Mouse (Mus musculus) spleen, postnatal 10 days (tissue): ENCODE measurements around the gene Pip5kl1.
A peak's percentile ranks its signal among the peaks of the same experiment; 100 is the strongest.

Experiments
- DNase-seq, 2 experiments: peaks; one replicate each; pipeline ENCODE4 v3.0.0; 2021 to 2022; ENCODE audit warnings: low spot score in 2 of 2

Gene Pip5kl1

DNA sequence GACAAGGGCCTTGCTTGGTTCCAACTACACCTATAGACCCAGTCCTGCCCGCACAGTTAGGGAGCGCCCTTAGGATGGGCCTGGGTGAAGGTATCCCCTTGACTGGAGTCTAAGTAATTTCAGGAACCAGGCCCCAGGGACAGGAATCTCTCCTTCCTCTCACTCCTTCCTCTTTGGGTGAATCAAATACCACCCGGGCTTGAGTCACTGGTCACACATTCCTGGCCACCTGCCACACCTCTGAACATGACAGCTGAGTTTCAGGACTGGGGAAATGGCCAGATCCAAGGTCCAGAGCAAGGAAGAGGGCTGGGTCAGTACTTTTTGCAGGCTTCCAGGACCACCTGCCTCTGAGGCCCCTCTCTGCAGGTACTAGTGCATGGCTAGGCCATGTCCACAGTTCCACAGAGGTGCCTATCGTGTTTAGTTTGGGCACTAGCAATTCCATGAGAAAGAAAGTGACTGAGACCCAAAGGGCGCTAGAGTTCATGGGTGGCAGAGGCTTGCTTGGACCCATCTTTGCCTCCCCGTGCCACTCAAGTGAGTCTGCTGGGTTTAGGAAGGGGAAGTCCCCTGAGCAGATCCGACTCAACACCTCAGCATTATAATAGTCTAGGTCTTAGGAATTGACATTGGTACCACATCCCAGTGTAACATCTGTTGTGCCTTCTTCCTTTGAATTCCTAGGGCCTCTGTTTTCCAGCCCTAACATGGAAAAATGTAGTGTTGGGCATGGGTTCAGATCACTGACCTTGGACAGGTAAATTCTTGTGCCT lies 26.4 kb upstream of the Pip5kl1 start:
- no peak for DNase-seq

DNA sequence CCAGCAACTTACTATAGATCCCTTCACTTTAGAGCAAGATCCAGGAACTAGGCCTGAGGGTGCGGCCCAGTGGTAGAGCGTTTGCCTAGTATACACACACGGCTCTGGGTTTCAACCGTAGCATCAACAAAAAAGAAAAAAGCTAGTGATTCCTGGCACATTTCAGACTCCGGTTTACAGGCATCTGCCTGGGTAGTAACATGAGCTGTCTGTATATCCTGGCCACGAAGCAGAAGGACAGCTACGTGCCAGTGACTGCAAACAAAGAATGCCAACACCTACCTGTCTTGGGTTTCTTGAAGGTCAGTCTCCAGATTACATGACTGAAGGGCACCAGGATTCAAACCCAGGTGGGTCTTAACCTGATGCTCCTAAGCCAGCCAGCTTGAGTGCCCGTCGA lies 25.4 kb upstream of the Pip5kl1 start:
- no peak for DNase-seq

DNA sequence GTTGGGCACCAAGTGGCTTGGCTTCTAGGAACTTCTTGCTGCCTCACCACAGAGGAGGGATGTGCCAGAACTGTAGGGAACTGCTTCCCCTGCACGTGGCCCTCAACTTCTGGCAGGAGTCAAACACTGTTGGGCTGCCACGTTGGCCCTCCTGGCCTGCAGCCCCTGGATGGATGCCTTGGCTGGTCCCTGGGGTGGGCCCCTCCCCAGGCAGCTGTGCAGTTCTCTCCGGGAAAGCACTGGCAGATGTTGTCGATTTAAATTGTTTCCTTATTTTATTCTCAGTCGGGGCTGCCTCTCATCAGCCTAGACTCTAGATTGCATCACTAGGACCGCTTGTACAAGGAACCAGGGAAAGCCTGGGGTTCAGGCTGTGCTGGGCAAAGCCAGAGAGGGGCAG lies 24.8 kb upstream of the Pip5kl1 start:
- no peak for DNase-seq

DNA sequence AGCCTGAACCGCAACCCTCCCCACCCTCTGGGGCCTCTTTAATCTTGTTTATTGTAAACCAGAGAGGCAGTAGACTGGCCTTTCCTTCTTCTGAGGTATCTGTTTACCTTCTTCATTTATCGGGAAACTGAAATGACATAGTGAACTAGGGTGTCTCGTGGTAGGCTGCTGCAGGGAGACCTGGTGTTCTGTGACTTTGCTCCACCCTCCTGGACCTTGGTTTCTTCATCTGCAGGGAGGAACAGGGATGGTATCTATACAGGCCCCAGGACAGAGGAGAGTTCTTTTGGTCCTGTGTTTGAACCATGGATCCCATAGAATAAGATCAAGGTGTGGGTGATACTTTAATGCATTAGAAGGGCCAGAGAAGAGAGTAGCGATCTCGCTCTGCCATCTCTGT lies 23.4 kb upstream of the Pip5kl1 start:
- no peak for DNase-seq

DNA sequence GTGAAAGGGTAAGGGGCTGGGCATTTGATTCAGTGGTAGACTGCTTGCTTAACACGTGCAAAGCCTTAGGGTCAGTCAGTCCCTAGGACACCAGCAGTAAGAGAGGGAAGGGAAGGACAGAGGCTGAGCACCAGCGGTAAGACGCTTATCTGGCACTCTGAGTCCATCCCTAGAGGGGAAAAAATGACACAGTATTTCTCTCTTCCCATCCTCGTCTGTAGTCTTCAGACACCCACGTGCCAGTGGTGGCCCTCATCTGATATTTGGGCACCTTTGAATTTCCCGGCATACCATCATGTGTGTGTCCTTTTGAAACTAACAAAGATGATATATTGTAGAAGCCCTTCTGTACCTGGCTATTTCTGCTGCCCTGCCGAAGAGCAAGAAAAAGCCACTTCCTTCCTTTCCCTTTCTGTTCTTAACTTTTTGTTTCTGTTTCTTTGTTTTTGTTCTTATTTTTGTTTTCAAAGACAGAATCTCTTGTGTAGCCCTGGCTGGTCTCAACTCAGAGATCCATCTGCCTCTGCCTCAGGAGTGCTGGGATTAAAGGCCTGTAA lies 20.9 kb upstream of the Pip5kl1 start:
- no peak for DNase-seq

DNA sequence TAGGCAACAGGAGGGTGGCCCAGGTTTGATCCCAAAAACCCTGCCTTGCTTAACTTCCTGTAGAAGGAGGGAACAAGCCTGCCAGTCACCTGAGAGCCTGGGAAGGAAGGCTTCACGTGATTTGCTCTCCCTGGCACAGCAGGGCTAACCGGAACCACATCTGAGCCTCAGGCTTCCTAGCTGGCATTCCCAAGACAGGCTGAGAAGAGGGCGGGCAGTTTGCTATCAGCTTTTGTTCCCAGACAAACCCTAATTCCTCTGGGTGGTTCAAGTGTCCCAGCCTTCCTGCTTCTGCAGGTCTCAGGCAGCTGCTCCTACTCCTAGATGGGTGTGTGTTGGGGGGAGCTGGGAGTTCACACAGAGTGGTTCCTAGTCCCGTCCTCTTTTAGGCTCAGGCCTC lies 19.1 kb upstream of the Pip5kl1 start:
- no peak for DNase-seq

DNA sequence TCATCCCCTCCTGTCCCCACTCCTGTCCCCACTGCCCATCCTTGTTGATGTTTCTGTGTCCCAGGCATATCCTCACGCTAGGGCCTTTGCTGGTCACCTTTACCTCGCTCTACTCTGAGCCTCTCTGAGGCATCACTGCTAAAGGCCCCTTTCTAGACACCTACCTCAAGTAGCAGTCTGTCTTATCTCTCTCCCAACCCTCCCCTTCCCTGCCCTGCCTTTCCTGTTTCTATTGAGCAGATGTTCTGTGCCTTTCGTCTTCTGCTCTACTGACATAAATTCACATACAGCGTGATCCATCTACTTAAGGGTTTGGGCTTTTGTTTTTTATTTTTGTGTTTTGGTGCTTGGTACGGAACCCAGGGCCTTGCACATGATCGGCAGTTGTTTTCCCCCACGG lies 18.6 kb upstream of the Pip5kl1 start:
- DNase-seq, result no peak

DNA sequence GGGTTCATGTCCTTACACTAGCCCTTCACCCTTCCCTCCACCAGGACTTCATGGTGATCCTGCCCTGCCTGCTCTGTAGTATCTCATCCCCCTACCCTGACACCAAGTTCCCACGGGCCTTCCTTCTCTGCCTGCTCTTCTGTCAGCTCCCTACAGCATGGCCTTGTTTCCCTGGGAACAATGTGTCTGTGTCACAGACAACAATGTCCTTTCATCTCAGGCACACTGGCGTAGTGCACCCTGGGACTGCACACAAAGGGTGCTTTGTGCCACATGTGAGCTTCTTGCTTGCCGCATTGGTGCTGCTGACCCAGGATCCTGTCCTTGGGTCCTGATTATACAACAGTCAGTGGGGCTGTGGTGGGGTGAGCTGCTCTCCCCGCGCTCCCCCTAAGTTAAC lies 15.0 kb upstream of the Pip5kl1 start:
- no peak for DNase-seq

DNA sequence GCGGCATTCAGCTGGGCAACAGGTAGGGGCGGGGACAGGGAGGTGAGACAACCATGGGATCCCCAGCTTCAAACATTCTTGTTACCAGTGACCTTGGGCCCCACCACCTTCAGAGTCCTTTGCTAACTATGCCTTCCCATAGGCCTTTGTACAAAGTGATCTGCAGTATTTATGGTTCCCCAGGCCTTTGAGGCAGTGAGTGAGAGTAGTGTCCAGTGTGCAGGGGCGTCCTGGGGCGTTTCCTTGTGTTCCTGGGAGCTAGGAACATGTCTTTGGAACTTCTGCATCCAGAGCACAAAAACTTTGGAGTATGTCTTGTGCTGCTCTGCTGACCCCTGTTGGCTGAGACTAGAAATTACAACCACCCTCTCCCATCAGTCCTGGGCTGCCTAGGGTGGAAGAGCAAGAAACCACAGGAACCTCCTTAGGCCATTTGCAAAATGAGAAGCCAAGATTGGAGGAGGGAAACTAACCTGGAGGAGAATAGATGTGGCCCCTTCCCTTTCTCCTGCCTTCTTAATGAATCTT lies 8.0 kb upstream of the Pip5kl1 start:
- DNase-seq, result peak; percentile 45 to 71

DNA sequence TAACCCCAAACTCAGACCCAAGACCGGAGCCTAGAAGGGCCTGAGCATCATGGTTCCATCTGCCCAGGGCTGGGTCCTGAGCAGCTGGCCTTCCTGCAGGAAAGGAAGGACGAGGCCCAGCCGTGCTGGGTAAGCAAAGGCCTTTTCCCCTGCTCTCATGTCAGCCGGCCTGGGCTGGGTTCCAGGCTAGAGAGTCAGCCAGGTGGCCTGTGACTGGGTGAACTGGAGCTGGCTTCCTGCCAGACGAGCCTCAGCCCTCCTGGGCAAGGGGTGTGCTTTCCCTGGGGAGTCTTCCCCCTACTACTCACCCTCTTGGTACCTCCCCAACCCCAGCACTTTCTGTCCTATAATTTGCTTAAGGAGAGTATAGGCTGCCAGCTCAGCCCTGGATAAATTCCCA lies 6.4 kb upstream of the Pip5kl1 start:
- DNase-seq, result no peak

DNA sequence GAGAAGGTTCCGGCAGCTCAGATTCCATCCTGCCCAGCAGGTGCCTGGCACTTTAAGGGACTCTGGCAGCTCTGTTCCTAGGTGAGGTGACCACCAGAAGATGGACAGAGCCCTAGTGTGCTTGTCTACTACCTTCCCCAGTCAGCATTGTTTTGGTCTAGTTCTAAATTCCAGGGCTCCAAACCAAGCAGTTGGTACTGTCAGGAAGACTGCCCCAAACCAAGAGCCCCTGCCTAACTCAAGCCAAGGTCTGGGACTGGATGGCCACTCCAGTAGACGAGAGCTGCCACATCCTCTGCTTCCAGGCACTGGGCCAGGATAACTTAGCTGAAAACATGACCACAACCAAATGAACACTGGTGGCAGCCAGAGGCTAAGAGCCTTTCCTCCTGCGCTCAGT lies 5.7 kb upstream of the Pip5kl1 start:
- no peak for DNase-seq

DNA sequence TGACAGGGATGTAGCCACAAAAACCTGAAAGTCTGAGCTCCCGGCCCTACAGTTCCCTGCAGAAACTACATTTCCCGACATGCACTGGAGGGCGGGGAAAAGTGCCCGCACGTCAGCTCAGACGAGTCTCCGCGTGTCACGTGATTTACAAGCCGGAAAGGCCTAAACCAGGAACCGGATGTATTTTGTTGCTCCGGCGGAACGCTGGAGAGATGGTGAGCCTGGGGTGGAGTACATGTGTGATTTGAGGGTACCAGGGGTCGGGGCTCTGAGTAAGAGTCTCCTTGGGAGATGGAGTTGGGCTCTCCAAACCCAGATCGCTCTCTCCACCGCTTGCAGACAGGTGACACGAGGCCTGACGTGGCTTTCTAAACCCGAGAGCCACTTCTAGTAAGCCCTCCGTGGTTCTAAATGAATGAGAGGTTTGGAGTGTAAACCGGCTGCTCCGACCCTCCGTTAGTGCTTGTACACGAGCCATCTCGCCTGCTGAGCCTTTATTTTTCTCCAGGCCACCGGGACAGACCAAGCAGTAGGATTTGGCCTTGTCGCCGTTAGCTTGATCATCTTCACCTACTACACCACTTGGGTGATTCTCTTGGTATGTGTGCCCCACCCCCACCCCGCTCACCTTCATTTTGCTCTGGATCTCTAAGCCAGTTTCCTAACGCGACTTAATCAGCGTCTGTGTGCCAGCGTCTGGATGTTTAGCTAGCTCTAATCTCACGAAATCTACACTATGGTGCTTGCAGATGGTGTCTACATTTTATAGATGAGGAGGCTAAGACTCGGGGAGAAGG lies 3.7 kb upstream of the Pip5kl1 start, which contains the start of gene Dpm2:
Dpm2 (plus strand) TSS at position 161 of the 797 bp plus-strand sequence.
- DNase-seq, result peak; percentile 78 to 93

DNA sequence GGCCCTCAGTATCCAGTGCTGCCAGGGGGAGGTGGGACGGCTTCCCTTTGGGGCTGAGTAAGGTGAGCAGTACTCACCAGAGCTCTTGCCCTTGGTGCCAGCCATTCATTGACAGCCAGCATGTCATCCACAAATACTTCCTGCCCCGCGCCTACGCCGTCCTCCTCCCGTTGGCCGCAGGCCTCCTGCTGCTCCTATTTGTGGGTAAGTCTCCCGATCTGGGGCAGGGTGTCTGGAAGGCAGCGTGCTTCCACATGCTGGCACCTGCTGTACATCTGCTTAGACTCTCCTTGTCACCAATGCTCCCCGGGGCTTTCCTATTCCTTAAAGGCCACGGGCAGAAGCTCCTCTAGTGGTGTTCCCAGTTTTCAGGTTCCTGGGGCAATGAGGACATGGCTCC lies 2.4 kb upstream of the Pip5kl1 start:
- no peak for DNase-seq

DNA sequence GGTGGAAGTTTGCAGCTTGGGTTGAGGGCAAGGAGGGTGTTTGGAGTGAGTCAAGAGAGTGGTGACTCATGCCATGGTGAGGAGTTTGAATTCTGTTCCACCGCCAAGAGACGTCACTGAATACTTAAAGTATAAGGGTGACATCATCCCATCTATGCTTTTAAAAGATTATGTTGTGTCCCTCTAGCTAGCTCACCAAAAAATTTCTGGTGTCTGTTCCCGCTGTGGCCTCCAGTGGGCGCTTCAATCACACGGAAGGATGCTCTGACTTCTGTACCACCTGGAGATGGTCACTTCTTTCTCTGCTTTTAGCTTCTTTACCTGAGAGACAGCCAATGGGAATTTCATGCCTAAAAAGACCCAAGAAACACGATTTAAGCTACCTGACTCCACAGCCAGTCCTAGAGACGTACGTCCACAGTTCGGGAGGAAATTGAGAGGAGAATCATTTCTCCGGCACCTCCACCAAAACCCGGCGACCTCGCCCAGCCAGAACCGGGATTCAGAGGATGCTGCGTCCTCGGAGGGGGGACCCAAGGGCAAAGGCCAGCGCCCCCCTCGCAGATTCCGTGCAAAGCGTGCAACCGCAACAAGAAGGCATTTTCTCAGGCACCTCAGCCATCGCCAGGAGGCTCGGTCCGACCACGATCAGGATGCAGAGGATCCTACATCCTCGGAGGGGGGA lies 446 bp downstream of the Pip5kl1 start:
- DNase-seq, result peak; percentile 45 to 76

DNA sequence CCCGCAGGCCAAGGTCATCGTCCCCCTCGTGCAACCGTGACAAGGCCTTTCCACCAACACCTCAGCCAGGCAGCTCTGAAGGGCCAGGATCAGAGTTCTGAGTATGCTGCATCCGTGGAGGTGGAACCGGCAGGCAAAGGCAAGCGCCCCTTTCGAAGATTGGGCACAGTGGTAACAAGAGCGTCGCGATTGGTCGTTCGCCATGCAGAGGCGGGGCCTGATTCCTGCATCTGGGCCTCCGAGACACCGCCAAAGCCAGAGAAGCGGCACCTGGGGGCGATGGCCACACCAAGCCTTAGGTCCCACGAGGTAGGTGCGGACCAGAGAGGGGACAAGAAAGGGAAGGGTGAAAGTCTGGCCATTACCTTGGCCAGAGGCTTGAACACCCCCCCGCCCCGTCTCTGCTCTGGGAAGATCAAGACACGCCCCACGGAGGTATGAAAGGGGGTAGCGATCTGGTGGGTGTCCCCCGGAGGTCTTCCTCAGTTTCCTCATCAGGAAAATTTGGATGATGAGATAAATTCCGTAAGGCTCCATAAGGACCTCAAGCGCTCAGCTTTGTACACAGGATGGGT lies 1.1 kb downstream of the Pip5kl1 start, which contains the start of gene 9430097D07Rik:
9430097D07Rik (minus strand) TSS at position 99 of the 575 bp plus-strand sequence.
- DNase-seq, result peak in 1 of 2 experiments; percentile 67

DNA sequence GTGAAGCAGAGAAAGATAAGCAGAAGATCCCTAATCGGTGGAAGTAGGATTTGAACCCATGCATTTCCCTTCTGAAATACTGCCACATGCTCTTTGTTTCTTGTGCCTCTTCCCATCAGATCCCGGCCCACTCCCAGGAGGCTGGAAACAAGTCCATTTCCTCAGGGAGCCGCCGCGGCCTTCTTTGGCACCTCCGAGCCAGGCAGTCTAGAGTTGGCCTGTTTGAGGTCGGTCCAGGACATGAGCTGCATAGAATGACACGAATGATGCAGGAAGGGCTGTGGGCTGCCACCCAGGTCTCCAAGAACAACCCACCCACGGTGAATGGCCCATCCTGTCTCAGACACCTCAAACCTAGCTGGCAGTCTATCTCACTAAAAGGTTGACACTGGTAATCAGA lies 1.9 kb downstream of the Pip5kl1 start:
- DNase-seq, result no peak

DNA sequence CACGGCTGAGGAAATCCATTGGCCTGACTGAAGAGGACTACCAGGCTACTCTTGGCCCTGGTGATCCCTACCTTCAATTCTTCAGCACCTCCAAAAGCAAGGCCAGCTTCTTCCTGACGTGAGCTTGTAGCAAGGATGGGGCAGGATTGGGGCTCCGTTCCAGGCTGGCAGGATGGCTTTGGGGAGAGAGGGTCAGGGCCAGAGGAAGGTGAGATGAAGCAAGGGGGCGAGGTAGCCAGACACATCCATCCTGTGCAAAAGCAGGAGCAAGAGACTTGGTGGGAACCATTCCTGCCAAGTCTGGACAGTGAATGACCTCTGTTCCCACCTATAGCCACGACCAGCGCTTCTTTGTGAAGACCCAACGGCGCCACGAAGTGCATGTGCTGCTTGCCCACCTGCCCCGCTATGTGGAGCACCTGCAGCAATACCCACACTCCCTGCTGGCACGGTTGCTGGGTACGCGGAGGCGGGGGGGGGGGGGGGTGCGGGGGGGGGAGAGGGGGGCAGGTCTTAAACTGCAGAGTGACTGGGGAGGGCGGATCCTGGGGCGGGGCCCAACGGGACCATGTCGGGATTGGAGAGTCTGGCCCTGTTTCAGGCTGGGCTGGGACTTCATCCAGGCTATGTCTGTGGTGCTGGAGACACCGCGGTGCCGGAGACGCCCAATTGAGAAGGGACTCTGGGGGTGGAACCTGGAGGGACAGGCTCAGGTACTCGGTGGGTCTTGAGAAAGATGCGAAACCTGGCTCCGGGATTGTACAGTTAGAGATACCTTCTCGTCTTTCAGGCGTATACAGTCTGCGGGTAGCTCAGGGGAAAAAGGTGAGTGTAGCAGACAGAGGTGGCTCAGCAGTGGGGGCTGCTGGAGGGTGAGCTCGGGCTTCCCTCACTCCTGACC lies 3.8 kb downstream of the Pip5kl1 start:
- no peak for DNase-seq

DNA sequence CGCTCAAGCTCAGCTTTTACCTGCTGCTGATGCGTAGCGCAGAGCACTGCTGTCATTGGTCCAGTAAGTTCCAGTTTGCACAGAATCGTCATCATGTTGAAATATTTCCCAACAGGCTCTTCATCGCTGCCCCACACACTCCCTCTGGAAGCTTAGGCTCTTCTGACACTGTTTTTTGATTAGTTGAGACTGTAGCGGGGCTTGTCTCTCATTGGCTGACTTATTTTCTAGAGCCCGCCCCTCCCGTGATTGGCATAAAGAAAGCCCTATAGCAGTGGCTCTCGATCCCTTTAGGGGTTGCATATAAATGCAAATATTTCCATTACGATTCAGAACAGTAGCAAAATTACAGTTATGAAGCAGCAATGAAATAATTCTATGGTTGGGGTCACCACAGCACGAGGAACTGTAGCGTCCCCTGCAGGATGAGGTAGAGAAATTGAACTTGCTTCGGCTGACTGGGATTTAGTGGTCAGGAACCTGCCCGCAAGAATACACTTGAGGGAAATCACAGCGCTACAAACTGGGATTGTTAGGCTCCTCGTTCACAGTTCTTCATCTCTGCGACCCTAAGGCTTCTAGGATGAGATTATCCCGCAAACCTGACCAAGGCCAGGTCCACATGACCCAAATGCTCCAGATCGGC lies 7.0 kb downstream of the Pip5kl1 start:
- peak in 1 of 2 experiments; percentile 53 for DNase-seq

DNA sequence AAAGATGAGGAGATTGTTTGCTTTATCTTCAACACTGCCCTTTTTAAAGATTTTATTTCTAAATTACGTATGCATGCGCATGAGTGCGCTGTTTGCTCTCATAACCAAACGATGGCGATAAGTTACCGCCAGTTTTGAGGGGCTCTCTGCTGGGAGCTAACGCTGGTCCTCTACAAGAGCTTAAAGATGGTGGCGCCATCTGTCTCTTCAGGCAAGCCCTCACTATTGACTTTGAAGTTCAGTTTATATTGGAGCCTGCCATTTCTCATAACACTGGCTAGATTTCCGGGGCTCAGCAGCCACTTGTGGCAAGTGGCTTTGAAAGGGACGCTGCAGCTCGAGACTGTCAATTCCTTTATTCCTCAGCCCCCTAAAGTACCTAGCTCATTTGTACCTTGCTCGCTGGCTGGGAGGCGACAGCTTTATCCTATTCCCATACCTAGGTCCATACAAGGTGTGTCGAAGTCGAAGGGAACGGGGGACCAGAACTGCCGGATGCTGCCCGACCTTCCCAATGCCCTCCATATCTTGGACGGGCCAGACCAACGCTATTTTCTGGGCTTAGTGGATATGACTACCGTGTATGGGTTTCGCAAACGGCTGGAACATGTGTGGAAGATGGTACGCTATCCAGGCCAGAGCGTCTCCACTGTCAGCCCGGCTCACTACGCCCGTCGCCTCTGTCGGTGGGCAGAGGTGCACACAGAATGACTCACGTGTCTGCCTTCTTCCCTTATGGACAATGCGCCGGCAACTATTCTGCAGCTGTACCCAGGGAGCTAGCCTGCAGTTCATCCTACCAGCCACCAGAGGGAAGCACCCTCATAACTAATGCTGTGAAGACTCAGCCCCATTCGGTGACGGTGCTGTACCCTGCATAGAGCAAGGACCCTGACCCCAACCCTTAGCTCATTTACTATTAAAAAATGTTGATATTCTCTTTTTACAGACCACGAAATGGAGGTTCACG lies 8.5 kb downstream of the Pip5kl1 start:
- peak; percentile 66 to 83 for DNase-seq
